Mouse (Mus musculus): ENCODE measurements at regions not wholly inside any gene's neighbourhood (a gene's known extent, or its start where the extent isn't known, plus 50 kb on each side); places are given as distances from the start of the nearest gene placed in this dataset.

- no peak for ATAC-seq
- no peak overlapping the region for H3K4me2 ChIP-seq (replicated peaks; ENCODE audit: low read depth)
- no peak overlapping the region for H3K4me3 ChIP-seq (ENCODE audit: low read depth, low read length)
- no peaks in the 10 kb centered on the region for H3K27me3 ChIP-seq (replicated peaks; ENCODE audit: control insufficient read depth, insufficient read depth, low read length)
- H3K4me1 ChIP-seq (replicated peaks; ENCODE audit: control insufficient read depth, insufficient read depth, low read length): 0 out of 2 replicates have a peak, but pooled peaks cover 1% of the 10 kb centered on the region
- H3K9ac ChIP-seq (ENCODE audit: low read depth, low read length): no peak overlapping the region
- H3K9me3 ChIP-seq (ENCODE audit: control insufficient read depth): no peaks in the 10 kb centered on the region
- no peaks in the 10 kb centered on the region for H3K36me3 ChIP-seq (ENCODE audit: control insufficient read depth, insufficient read depth)
- TF ChIP-seq CTCF (IDR thresholded peaks at IDR 0.05; ENCODE audit: low read depth): no peak
- no peak overlapping the region for H3K27ac ChIP-seq (ENCODE audit: low read depth, low read length)
- WGBS: 47% methylated on average over 1 of the region's 1 CpGs
Measured at GRCm38 (mm10) chr6:16312915-16313314, 585.3 kb downstream of the Tfec start.

GRCm38 (mm10) chr6:16283328-16284072, 563.0 kb downstream of the Mdfic start:
- Histone ChIP-seq H3K27ac (ENCODE audit: low read depth, low read length) (no peak overlapping the region), H3K4me3 (ENCODE audit: low read depth, low read length) (no peak overlapping the region), H3K9me3 (ENCODE audit: control insufficient read depth) (no peaks in the 10 kb centered on the region), H3K36me3 (ENCODE audit: control insufficient read depth, insufficient read depth) (no peaks in the 10 kb centered on the region), H3K9ac (ENCODE audit: low read depth, low read length) (no peak overlapping the region), H3K4me1 (replicated peaks; ENCODE audit: control insufficient read depth, insufficient read depth, low read length) (no peaks in the 10 kb centered on the region), H3K4me2 (replicated peaks; ENCODE audit: low read depth) (no peak overlapping the region), H3K27me3 (replicated peaks; ENCODE audit: control insufficient read depth, insufficient read depth, low read length) (no peaks in the 10 kb centered on the region)
- no peak for ATAC-seq
- TF ChIP-seq CTCF (IDR thresholded peaks at IDR 0.05; ENCODE audit: low read depth): no peak
- 63% methylated on average over 8 of the region's 8 CpGs for WGBS

GRCm38 (mm10) chr6:16281938-16282337, 561.5 kb downstream of the Mdfic start:
- 85% methylated on average over 6 of the region's 6 CpGs for WGBS
- Histone ChIP-seq H3K36me3 (ENCODE audit: control insufficient read depth, insufficient read depth) (no peaks in the 10 kb centered on the region), H3K27me3 (replicated peaks; ENCODE audit: control insufficient read depth, insufficient read depth, low read length) (no peaks in the 10 kb centered on the region), H3K9ac (ENCODE audit: low read depth, low read length) (no peak overlapping the region), H3K4me3 (ENCODE audit: low read depth, low read length) (no peak overlapping the region), H3K9me3 (ENCODE audit: control insufficient read depth) (no peaks in the 10 kb centered on the region), H3K4me2 (replicated peaks; ENCODE audit: low read depth) (no peak overlapping the region), H3K27ac (ENCODE audit: low read depth, low read length) (no peak overlapping the region), H3K4me1 (replicated peaks; ENCODE audit: control insufficient read depth, insufficient read depth, low read length) (no peaks in the 10 kb centered on the region)
- ATAC-seq: no peak
- no peak for TF ChIP-seq CTCF (IDR thresholded peaks at IDR 0.05; ENCODE audit: low read depth)

Data from intestine, postnatal 0 days (tissue).